Mouse (Mus musculus) embryonic facial prominence, embryonic 13.5 days (tissue): Measurements from ENCODE around the gene Gm44596. TPM values are rescaled to one million over a fixed set of nuclear protein-coding genes. Genes with fewer than 3 reads are reported as not detected.

Experiments
- ATAC-seq: fragments of 200-750 bp; cut with Nextera tagmentation; 2 replicates; pipeline ENCODE4 v1.8.0; 2017; ENCODE audit warnings: low read depth; ENCODE audit not compliant: insufficient number of reproducible peaks, insufficient read depth, low FRiP score, low TSS enrichment
- H3K27ac ChIP-seq: fragments of 300-500 bp; sonication (generic); 2 replicates; pipeline ENCODE4 v1.5.1; 2015; ENCODE audit warnings: moderate library complexity, mild to moderate bottlenecking, inconsistent platforms
- H3K27me3 ChIP-seq: fragments of 300-500 bp; sonication (generic); 2 replicates; pipeline ENCODE4 v1.6.1; 2015; ENCODE audit warnings: mild to moderate bottlenecking, inconsistent platforms
- H3K36me3 ChIP-seq: fragments of 300-500 bp; sonication (generic); 2 replicates; pipeline ENCODE4 v1.6.1; 2015; ENCODE audit warnings: mild to moderate bottlenecking, inconsistent platforms
- H3K4me1 ChIP-seq: fragments of 300-500 bp; sonication (generic); 2 replicates; pipeline ENCODE4 v1.6.1; 2015; ENCODE audit warnings: inconsistent platforms
- H3K4me2 ChIP-seq: fragments of 300-500 bp; sonication (generic); 2 replicates; pipeline ENCODE4 v1.6.1; 2015; ENCODE audit warnings: moderate library complexity, mild to moderate bottlenecking, inconsistent platforms
- H3K4me3 ChIP-seq: fragments of 300-500 bp; sonication (generic); 2 replicates; pipeline ENCODE4 v1.5.1; 2015; ENCODE audit warnings: mild to moderate bottlenecking, inconsistent platforms
- H3K9ac ChIP-seq: fragments of 300-500 bp; sonication (generic); 2 replicates; pipeline ENCODE4 v1.6.1; 2015; ENCODE audit warnings: mild to moderate bottlenecking, inconsistent platforms
- H3K9me3 ChIP-seq: fragments of 300-500 bp; sonication (generic); 2 replicates; pipeline ENCODE4 v1.6.1; 2016; ENCODE audit warnings: inconsistent platforms
- WGBS: fragments of 180-500 bp; shearing (Covaris S2); methylation state at CpG from one replicate; pipeline ENCODE4 v1.1.7; 2015; ENCODE audit warnings: mixed read lengths; 5-methylcytosine and 5-hydroxymethylcytosine counted together
- polyA plus RNA-seq: library from polyadenylated mRNA; unstranded; fragments of >200 nt; fragmentation: Nextera tagmentation; extraction: Ambion mirVana; gene quantifications from 2 replicates; pipeline ENCODE4 v1.2.1, GENCODE M21; 2015

Gene Gm44596
- not detected in 2 replicates for polyA plus RNA-seq

GRCm38 (mm10) chr6:128375192-128375591, at the start of gene Gm44596, which contains the start of gene Tex52:
Gene Gm44596, plus strand, starts transcription at chr6:128375503.
Gene Tex52, plus strand, starts transcription at chr6:128375456.
- no peaks in the 10 kb centered on the region for H3K27me3 ChIP-seq
- ATAC-seq = peak; percentile 33; the same call in 1 of the 2 replicates
- 0 out of 2 replicates have a peak, but pooled peaks cover 8% of the 10 kb centered on the region for H3K4me1 ChIP-seq
- H3K36me3 ChIP-seq = peaks cover 71% of the 10 kb centered on the region
- H3K9me3 ChIP-seq = no peaks in the 10 kb centered on the region
- H3K27ac ChIP-seq = peak within 1 kb of the TSS; percentile 48; the same call in 1 of the 2 replicates
- H3K9ac ChIP-seq = 0 out of 2 replicates have a peak within 1 kb of the TSS, but pooled peaks have one; percentile 6
- no peak within 1 kb of the TSS for H3K4me2 ChIP-seq
- WGBS = 33% methylated on average over 6 of the region's 6 CpGs
- no peak within 1 kb of the TSS for H3K4me3 ChIP-seq

DNA sequence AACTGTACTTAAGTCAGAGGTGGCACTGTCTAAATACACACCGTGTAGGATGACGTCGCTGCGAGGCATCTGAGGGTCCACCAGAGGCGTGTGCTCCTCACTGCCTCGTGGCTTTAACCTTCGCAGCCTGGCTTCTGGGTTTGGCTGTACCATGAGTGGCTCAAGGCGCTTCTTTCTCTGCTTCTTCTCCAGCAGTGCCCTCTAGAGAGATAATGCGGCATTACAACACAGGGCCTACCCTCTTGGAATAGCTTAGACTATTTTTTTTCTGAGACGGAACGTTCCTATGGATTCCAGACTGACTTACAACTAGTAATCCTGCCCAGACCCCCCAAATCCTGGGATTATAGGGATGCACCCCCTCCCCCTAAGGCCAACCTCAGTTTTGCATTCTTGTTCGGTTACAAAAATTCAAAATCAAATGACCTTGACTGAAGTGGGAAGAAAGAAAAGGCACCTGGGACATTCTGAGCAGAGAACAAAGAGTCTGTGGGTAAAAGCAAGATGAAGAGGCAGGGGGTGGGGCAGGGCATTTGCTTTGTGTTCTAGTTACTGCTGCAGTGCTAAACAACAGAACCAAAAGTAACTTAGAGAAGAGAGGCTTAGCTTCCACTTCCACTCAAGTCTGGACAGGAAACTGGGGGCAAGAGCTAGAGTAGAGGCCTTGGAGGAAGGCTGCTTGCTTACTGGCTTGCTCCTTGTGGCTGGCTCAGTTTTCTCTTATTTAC, 40.7 kb upstream of the Gm44596 start:
- Histone ChIP-seq H3K36me3 (peaks cover 67% of the 10 kb centered on the region), H3K27me3 (no peaks in the 10 kb centered on the region), H3K4me1 (peaks cover 16% of the 10 kb centered on the region), H3K9ac (no peak overlapping the region), H3K9me3 (peaks cover 12% of the 10 kb centered on the region; the same call in 1 of the 2 replicates), H3K27ac (0 out of 2 replicates have a peak overlapping the region, but pooled peaks have one; percentile 22), H3K4me2 (no peak overlapping the region), H3K4me3 (no peak overlapping the region)
- WGBS = 17% methylated on average over 12 of the region's 12 CpGs
- ATAC-seq = no peak

GRCm38 (mm10) chr6:128337467-128337866, 37.8 kb upstream of the Gm44596 start:
- peak overlapping the region; percentile 9; the same call in 1 of the 2 replicates for H3K27ac ChIP-seq
- H3K9me3 ChIP-seq = no peaks in the 10 kb centered on the region
- no peak overlapping the region for H3K4me2 ChIP-seq
- H3K4me3 ChIP-seq = no peak overlapping the region
- ATAC-seq = no peak
- H3K4me1 ChIP-seq = peaks cover 20% of the 10 kb centered on the region
- no peaks in the 10 kb centered on the region for H3K27me3 ChIP-seq
- H3K9ac ChIP-seq = no peak overlapping the region
- 85% methylated on average over 7 of the region's 7 CpGs for WGBS
- H3K36me3 ChIP-seq = peaks cover 47% of the 10 kb centered on the region

DNA sequence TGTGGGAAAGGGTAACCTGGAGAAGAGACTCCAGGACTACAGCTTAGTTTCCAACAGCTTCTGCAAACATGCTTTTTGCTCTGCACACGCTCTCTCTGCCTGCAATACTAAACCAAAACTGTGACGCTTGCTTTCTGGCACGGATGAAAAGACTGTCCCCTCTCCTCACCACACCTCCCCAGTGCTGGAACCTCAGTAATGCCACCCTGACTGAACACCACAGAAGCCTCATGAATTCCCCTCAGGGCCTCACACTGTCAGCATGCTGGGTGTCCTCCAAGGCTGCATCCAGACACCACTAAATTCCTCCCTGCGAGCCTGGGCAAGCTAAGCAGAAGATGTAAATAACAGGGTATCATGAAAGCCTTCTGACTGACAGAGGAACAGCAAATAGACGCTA, 36.4 kb upstream of the Gm44596 start:
- WGBS = 34% methylated on average over 5 of the region's 5 CpGs
- peaks cover 20% of the 10 kb centered on the region for H3K4me1 ChIP-seq
- H3K4me2 ChIP-seq = no peak overlapping the region
- H3K9ac ChIP-seq = no peak overlapping the region
- no peaks in the 10 kb centered on the region for H3K9me3 ChIP-seq
- H3K27me3 ChIP-seq = no peaks in the 10 kb centered on the region
- peaks cover 47% of the 10 kb centered on the region for H3K36me3 ChIP-seq
- H3K4me3 ChIP-seq = no peak overlapping the region
- ATAC-seq = peak; percentile 84; the same call in 1 of the 2 replicates
- H3K27ac ChIP-seq = peak overlapping the region; percentile 66

DNA sequence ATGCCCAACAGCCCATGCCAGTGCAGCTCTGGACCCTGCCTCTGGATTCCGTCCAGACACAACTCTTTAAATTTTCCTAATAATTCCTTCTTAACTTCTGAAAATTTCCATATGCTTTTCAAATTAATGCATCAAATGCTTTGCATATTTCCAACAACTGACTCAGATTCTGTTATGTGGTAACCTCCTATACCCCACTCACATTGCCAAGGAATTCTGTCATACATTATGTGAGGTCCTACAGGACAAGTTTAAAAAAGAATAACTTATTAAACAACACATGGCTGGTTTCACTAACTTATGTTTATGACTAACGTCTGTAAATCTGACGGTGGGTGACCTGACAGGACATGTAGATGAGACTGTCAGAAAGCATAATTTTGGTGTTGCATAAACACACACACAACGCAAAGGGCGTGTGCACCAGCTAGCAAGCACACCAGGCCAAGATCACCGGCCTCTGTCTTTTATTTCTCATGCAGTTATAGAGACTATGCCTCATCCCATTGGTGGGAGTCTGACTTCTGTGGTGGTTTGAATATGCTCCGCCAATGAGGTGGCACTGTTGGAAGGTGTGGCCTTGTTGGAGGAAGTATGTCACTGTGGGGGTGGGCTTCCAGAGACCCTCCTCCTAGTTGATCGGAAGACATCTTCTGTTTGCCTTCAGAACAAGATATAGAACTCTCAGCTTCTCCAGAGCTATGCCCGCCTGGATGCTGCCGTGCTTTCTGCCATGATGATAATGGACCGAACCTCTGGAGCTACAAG, 33.2 kb upstream of the Gm44596 start:
- peaks cover 24% of the 10 kb centered on the region for H3K36me3 ChIP-seq
- peaks cover 22% of the 10 kb centered on the region for H3K4me1 ChIP-seq
- H3K9ac ChIP-seq = no peak overlapping the region
- H3K9me3 ChIP-seq = no peaks in the 10 kb centered on the region
- H3K4me2 ChIP-seq = no peak overlapping the region
- WGBS = 87% methylated on average over 11 of the region's 11 CpGs
- ATAC-seq = no peak
- no peak overlapping the region for H3K4me3 ChIP-seq
- H3K27me3 ChIP-seq = no peaks in the 10 kb centered on the region
- no peak overlapping the region for H3K27ac ChIP-seq

- no peak for ATAC-seq
- Histone ChIP-seq H3K27me3 (no peaks in the 10 kb centered on the region), H3K4me3 (no peak overlapping the region), H3K4me1 (peaks cover 12% of the 10 kb centered on the region), H3K4me2 (no peak overlapping the region), H3K9me3 (no peaks in the 10 kb centered on the region), H3K27ac (no peak overlapping the region), H3K36me3 (peaks cover 24% of the 10 kb centered on the region), H3K9ac (no peak overlapping the region)
- WGBS = 80% methylated on average over 10 of the region's 10 CpGs
These were observed 29.7 kb upstream of the Gm44596 start for GRCm38 (mm10) chr6:128345623-128346022.

DNA sequence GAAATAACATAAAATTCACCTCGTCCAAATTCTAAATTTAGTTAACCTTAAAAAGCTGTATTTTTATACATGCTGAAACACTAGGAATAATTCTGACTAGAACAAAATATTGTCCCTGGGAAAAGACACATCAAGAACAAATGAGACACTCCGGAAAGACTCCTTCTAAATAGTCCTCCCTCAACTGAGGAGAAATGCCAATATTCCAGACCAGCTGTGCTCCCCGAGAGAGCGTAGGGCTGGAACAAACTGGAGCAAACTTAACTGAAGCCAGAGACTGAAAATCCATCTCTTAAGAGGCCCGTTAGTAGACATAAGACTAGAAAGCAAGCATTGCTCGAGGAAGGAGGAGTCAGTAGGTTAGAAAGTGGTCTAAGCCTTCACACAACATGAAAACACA, 28.5 kb upstream of the Gm44596 start:
- Histone ChIP-seq H3K4me2 (no peak overlapping the region), H3K4me1 (peaks cover 12% of the 10 kb centered on the region), H3K27me3 (no peaks in the 10 kb centered on the region), H3K27ac (peak overlapping the region; percentile 24; the same call in 1 of the 2 replicates), H3K9me3 (no peaks in the 10 kb centered on the region), H3K36me3 (peaks cover 29% of the 10 kb centered on the region), H3K9ac (no peak overlapping the region), H3K4me3 (no peak overlapping the region)
- WGBS = 71% methylated on average over 6 of the region's 6 CpGs
- ATAC-seq = no peak

DNA sequence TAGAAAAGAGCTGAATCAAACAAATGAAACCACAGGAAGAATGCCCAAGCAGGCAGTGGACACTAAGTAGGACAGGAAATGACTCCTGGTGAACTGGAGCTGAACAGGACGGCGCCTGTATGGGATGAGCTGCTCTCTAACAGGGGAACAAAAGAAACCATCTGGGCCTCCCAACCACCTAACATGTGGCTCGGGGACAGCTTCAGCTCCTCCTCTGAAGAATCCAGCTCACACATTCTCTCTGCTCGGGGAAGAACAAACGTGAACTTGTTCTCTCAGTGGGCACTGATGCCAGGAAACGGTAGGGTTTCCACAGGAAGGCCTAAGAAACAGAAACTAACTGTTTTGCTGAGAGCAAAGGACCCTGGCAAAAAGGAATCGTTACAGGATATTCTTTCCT, 25.6 kb upstream of the Gm44596 start:
- H3K4me3 ChIP-seq = no peak overlapping the region
- no peak overlapping the region for H3K4me2 ChIP-seq
- H3K27me3 ChIP-seq = no peaks in the 10 kb centered on the region
- no peak for ATAC-seq
- 25% methylated on average over 7 of the region's 7 CpGs for whole genome bisulfite sequencing
- peaks cover 28% of the 10 kb centered on the region for H3K4me1 ChIP-seq
- no peak overlapping the region for H3K9ac ChIP-seq
- peak overlapping the region; percentile 65 for H3K27ac ChIP-seq
- H3K9me3 ChIP-seq = no peaks in the 10 kb centered on the region
- H3K36me3 ChIP-seq = peaks cover 10% of the 10 kb centered on the region

DNA sequence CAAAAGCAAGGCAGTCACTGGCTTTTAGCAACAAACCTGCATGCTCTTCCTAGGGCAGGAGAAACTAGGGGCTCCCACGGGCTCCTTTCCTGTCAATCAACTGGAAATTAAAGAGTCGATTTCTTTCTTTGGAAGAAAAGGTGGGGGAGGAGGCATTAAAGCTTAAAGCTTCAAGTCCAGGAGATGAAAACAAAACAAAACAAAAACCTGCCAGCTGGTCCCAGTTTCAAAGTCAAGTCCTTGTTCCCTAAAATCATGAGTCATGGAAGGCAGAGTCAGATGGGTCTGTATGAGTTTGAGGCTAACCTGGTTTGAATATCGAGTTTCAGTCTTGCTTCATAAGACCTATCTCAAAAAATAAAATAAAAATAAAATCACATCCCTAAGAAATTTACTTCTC, 21.2 kb upstream of the Gm44596 start:
- H3K4me1 ChIP-seq = peaks cover 25% of the 10 kb centered on the region
- no peaks in the 10 kb centered on the region for H3K27me3 ChIP-seq
- peak overlapping the region; percentile 52 for H3K9ac ChIP-seq
- H3K4me2 ChIP-seq = peak overlapping the region; percentile 62
- peaks cover 31% of the 10 kb centered on the region for H3K36me3 ChIP-seq
- H3K9me3 ChIP-seq = no peaks in the 10 kb centered on the region
- no peak for ATAC-seq
- no peak overlapping the region for H3K27ac ChIP-seq
- H3K4me3 ChIP-seq = peak overlapping the region; percentile 80
- WGBS = 34% methylated on average over 3 of the region's 3 CpGs

DNA sequence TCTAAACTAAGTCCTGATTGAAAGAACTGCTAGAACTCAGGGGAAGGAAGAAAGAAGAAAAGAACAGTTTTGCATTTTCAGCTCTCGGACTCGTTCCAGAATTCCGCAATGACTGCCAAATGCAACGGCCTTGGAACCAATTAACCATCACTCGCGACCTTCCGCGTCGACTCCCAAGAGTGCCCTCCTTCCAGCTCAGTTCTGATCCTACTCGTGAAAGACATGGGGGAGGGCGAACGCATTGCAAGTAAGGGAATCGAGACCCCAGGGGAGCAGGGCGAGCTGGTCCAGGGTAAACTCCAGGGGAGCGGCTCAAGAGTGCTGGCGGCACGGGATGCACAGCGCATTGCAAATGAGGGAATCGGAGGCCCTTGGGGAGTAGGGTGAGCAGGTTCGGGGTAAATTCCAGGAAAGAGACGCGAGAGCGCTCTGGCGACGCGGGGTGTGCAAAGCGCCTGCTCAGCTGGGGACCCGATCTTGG, 20.1 kb upstream of the Gm44596 start:
- peak overlapping the region; percentile 88 for H3K9ac ChIP-seq
- WGBS = under 1% methylated on average over 28 of the region's 28 CpGs
- ATAC-seq = peak; percentile 68
- peaks cover 30% of the 10 kb centered on the region for H3K36me3 ChIP-seq
- peak overlapping the region; percentile 95 for H3K27ac ChIP-seq
- H3K9me3 ChIP-seq = no peaks in the 10 kb centered on the region
- no peaks in the 10 kb centered on the region for H3K27me3 ChIP-seq
- peak overlapping the region; percentile 62 for H3K4me2 ChIP-seq
- H3K4me1 ChIP-seq = peaks cover 26% of the 10 kb centered on the region
- peak overlapping the region; percentile 80 for H3K4me3 ChIP-seq

DNA sequence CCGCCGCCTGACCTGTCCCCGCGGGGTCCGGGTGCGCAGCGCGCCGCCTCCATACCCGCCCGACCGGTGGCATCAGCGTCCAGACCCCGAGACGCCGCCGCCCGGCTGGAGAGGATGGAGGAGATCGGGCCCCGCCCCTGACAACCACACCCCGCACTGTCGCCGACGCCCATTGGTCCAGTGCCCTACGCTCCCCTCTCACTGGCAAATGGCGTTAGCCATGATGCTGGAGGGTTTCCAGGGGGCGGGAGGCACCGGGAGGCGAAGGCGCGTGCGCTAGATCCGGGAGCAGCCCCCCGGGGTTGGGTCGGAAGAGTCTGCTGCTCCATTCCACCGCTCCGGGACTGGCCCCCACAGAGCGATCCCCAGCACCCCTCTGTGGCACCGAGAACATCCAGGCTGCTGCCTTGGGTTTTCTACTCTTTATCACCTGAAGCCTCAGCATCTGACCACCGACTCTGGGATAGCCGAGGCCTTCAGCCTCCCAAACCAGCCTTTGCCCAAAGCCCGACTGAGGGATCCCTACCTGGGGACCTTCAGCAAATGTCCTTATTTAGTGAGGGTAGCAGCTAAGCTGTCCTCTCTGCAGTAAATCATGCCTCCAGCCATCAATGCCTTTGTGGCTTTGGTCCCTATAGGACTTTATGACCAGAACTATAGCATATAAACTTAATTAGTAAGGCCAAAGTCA, 19.4 kb upstream of the Gm44596 start, which contains the start of gene Tulp3:
Gene Tulp3 (minus strand): TSS at position 126 of the 691 bp plus-strand sequence.
- Histone ChIP-seq H3K27me3 (no peaks in the 10 kb centered on the region), H3K4me2 (peak within 1 kb of the TSS; percentile 62), H3K9ac (peak within 1 kb of the TSS; percentile 88), H3K27ac (peak within 1 kb of the TSS; percentile 95), H3K36me3 (peaks cover 24% of the 10 kb centered on the region), H3K4me3 (peak within 1 kb of the TSS; percentile 80), H3K9me3 (no peaks in the 10 kb centered on the region), H3K4me1 (peaks cover 29% of the 10 kb centered on the region)
- under 1% methylated on average over 42 of the region's 42 CpGs for WGBS
- peak; percentile 98 for ATAC-seq
